Comparison of ENCODE assay signal across 24 mouse cellular contexts in genomic region chr14:32697774-32698173, GRCm38 (mm10). TPM values are rescaled to one million over a fixed set of nuclear protein-coding genes. Genes with fewer than 3 reads are reported as not detected.
DNase-seq lines count a peak whose midpoint lies in the region; TF ChIP-seq lines count a peak whose summit lies in the region.
"Had no signal": no experiment of that assay in that cellular context is flagged by ENCODE, and none has a peak within 500 bp of the region (broad histone marks: within the 10 kb centered on the region; RNA-seq: fewer than 3 reads in every experiment).

No protein-coding gene starts in this region.

- peaks cover 26% of the 10 kb centered on the region for H3K27me3 ChIP-seq in myocyte (ENCODE audit: control insufficient read depth, insufficient read depth, insufficient read length)
- no peaks in the 10 kb centered on the region for H3K27me3 ChIP-seq in hindbrain, embryonic 10.5 days (ENCODE audit: insufficient read depth, poor library complexity, severe bottlenecking)
- H3K27me3 ChIP-seq: forebrain, embryonic 15.5 days; kidney, embryonic 15.5 days; midbrain, embryonic 13.5 days; neural tube, embryonic 13.5 days had no signal

- H3ac ChIP-seq in myocyte (ENCODE audit: control insufficient read depth, insufficient read length) = no peak overlapping the region

- intact Hi-C loops in gastrocnemius, postnatal 36 days (cut with DNase I) = no loop called here

- no peak for TF ChIP-seq POLR2A in myocyte (IDR thresholded peaks at IDR 0.05; ENCODE audit: insufficient read length, low read depth)
- no peak for TF ChIP-seq POLR2A in lung, adult 2 months (IDR thresholded peaks at IDR 0.05; ENCODE audit: borderline replicate concordance, extremely low read depth, low read depth, low read length)

- no peak overlapping the region for H3K27ac ChIP-seq in hindbrain, embryonic 10.5 days
- H3K27ac ChIP-seq: embryonic facial prominence, embryonic 10.5 days; forebrain, embryonic 15.5 days; kidney, embryonic 15.5 days; midbrain, embryonic 13.5 days; neural tube, embryonic 13.5 days had no signal

- WGBS in lung, adult 2 months = 56% methylated on average over 8 of the region's 8 CpGs
- WGBS in hindbrain, embryonic 10.5 days = 84% methylated on average over 8 of the region's 8 CpGs

- H3K36me3 ChIP-seq in myocyte (ENCODE audit: control insufficient read depth, insufficient read depth) = no peaks in the 10 kb centered on the region
- no peaks in the 10 kb centered on the region for H3K36me3 ChIP-seq in hindbrain, embryonic 10.5 days
- H3K36me3 ChIP-seq: embryonic facial prominence, embryonic 10.5 days; forebrain, embryonic 15.5 days; kidney, embryonic 15.5 days; midbrain, embryonic 13.5 days; neural tube, embryonic 13.5 days had no signal

- no peaks in the 10 kb centered on the region for H3K4me1 ChIP-seq in lung, adult 2 months (ENCODE audit: control insufficient read depth, insufficient read depth, low read length)
- peaks cover 10% of the 10 kb centered on the region for H3K4me1 ChIP-seq in hindbrain, embryonic 10.5 days (replicated peaks)
- H3K4me1 ChIP-seq: forebrain, embryonic 15.5 days; megakaryocyte, embryonic 14.5 days; midbrain, embryonic 13.5 days had no signal

- TF ChIP-seq CTCF in lung, adult 2 months (IDR thresholded peaks at IDR 0.05; ENCODE audit: insufficient read depth, low read length) = no peak

- H3K4me2 ChIP-seq in myocyte (ENCODE audit: low read depth) = peak overlapping the region; percentile 60
- H3K4me2 ChIP-seq: forebrain, embryonic 15.5 days; kidney, embryonic 15.5 days; midbrain, embryonic 13.5 days; neural tube, embryonic 13.5 days had no signal

- DNase-seq in gastrocnemius, adult 8-10 months (ENCODE audit: low spot score in 2 of 2) = peak; percentile 58 to 65
- no peak for DNase-seq in gastrocnemius, postnatal 36 days
- DNase-seq in layer of hippocampus, adult 9-11 months = peak; percentile 29
- DNase-seq in layer of hippocampus, adult 9-10 months (ENCODE audit: low spot score) = no peak
- peak; percentile 16 for DNase-seq in adrenal gland, postnatal 25 days
- DNase-seq in lung, adult 2 months = no peak
- DNase-seq in hindbrain, embryonic 10.5 days (ENCODE audit: low spot score) = no peak
- DNase-seq: cerebellum, adult 11-12 months; cerebellum, postnatal 10 days; kidney, adult 11 months; kidney, postnatal 4 days; retina, postnatal 1 day; right cerebral cortex, postnatal 25 days; thymus, adult 18-20 months; thymus, postnatal 36 days had no signal

- no peak overlapping the region for H3K4me3 ChIP-seq in myocyte
- H3K4me3 ChIP-seq in lung, adult 2 months (replicated peaks; ENCODE audit: extremely low read depth, low read depth, low read length) = no peak overlapping the region
- H3K4me3 ChIP-seq in hindbrain, embryonic 10.5 days = no peak overlapping the region
- H3K4me3 ChIP-seq: embryonic facial prominence, embryonic 10.5 days; forebrain, embryonic 15.5 days; kidney, embryonic 15.5 days; megakaryocyte, embryonic 14.5 days; midbrain, embryonic 13.5 days; neural tube, embryonic 13.5 days had no signal

- no peaks in the 10 kb centered on the region for H3K79me2 ChIP-seq in myocyte (ENCODE audit: control insufficient read depth, insufficient read depth)

- H3K9me3 ChIP-seq in hindbrain, embryonic 10.5 days = no peaks in the 10 kb centered on the region
- H3K9me3 ChIP-seq: embryonic facial prominence, embryonic 10.5 days; forebrain, embryonic 15.5 days; kidney, embryonic 15.5 days; megakaryocyte, embryonic 14.5 days; midbrain, embryonic 13.5 days; neural tube, embryonic 13.5 days had no signal

TF ChIP-seq in myocyte, 11 proteins besides CTCF, POLR2A, EP300 and RAD21:
- TF ChIP-seq CEBPB (IDR thresholded peaks at IDR 0.05; ENCODE audit: insufficient read depth, poor library complexity, severe bottlenecking) = peak; percentile 59; the same call in 1 of the 2 replicates
- no peak for TF ChIP-seq POLR2AphosphoS2 (IDR thresholded peaks at IDR 0.05; ENCODE audit: insufficient read length, low read depth)

RNA-seq across cellular contexts. Expression of gene 3425401B19Rik, which starts 12.7 kb away (rescaled TPM):
- total RNA-seq in gastrocnemius, adult 8-10 months (2022) = 100 to 1,000 TPM; 314 to 378 (median 368) TPM
- 100 to 1,000 TPM; 268 to 399 TPM for total RNA-seq in gastrocnemius, postnatal 36 days (2021)
- 0.36 TPM in 1 of 2 replicates, not detected in the other for total RNA-seq in adrenal gland, postnatal 25 days (2021)
- polyA plus RNA-seq in myocyte (2012; fragmentation: generic; extraction: Trizol) = 2.7 TPM
- polyA plus RNA-seq in lung, adult 2 months (2012; rRNA removed) = 0.55 and 2.2 TPM in 2 replicates
- 0.20 and 0.39 TPM in 2 replicates for polyA plus RNA-seq in hindbrain, embryonic 10.5 days (2016; fragmentation: Nextera tagmentation; extraction: Ambion mirVana)
- polyA plus RNA-seq: CD4-positive, CD25-positive, alpha-beta regulatory T cell, adult 4 months; forebrain, embryonic 15.5 days; liver, adult 2 months; midbrain, embryonic 13.5 days had no signal

Comparison
In these comparisons a context has a peak if more than half of its experiments do, and no peak if none do; other contexts are left out.
1. DNase-seq: peak in gastrocnemius, adult 8-10 months (2 of 2), layer of hippocampus, adult 9-11 months (single experiment) and adrenal gland, postnatal 25 days (single experiment); none in gastrocnemius, postnatal 36 days (0 of 2), layer of hippocampus, adult 9-10 months (single experiment), lung, adult 2 months (single experiment) and hindbrain, embryonic 10.5 days (single experiment).
2. RNA of gene 3425401B19Rik, which starts 12.7 kb away (total RNA-seq): 268 to 399 TPM in gastrocnemius, postnatal 36 days and 314 to 378 TPM in gastrocnemius, adult 8-10 months; 0.36 TPM in adrenal gland, postnatal 25 days; every median in the first group is over 100 times any median in the second.